Mouse (Mus musculus): ENCODE results near the gene Optc. TPM values are rescaled to one million over a fixed set of nuclear protein-coding genes. Genes with fewer than 3 reads are reported as not detected.

Gene Optc
- polyA plus RNA-seq, 1 experiment from 2014 or later = 2.2 TPM

- WGBS = 82% methylated on average over 8 of the region's 8 CpGs
- ATAC-seq = no peak
- H3K9ac ChIP-seq (replicated peaks; ENCODE audit: low read depth, low read length) = no peak overlapping the region
- no peak overlapping the region for H3K4me2 ChIP-seq (ENCODE audit: low read length)
- no peaks in the 10 kb centered on the region for H3K9me3 ChIP-seq (ENCODE audit: control insufficient read depth, low read length)
- no peaks in the 10 kb centered on the region for H3K27me3 ChIP-seq (replicated peaks; ENCODE audit: control insufficient read depth, insufficient read depth, low read length)
- H3K4me3 ChIP-seq (replicated peaks; ENCODE audit: low read length) = no peak overlapping the region
- no peaks in the 10 kb centered on the region for H3K36me3 ChIP-seq (ENCODE audit: control insufficient read depth, insufficient read depth)
- H3K27ac ChIP-seq (ENCODE audit: low read length) = no peak overlapping the region
- no peaks in the 10 kb centered on the region for H3K4me1 ChIP-seq (replicated peaks; ENCODE audit: control insufficient read depth, insufficient read depth, low read length)
These were observed 31.9 kb upstream of the Optc start for GRCm38 (mm10) chr1:133939708-133940107.

- WGBS = 96% methylated on average over 3 of the region's 3 CpGs
- ATAC-seq = no peak
- no peak overlapping the region for H3K4me2 ChIP-seq (ENCODE audit: low read length)
These were observed 28.4 kb upstream of the Optc start for GRCm38 (mm10) chr1:133936169-133936568.

GRCm38 (mm10) chr1:133934354-133934963 is 26.7 kb upstream of the Optc start:
- Histone ChIP-seq H3K4me3 (replicated peaks; ENCODE audit: low read length) (no peak overlapping the region), H3K27ac (ENCODE audit: low read length) (no peak overlapping the region), H3K4me1 (replicated peaks; ENCODE audit: control insufficient read depth, insufficient read depth, low read length) (no peaks in the 10 kb centered on the region), H3K9ac (replicated peaks; ENCODE audit: low read depth, low read length) (no peak overlapping the region), H3K4me2 (ENCODE audit: low read length) (no peak overlapping the region), H3K9me3 (ENCODE audit: control insufficient read depth, low read length) (no peaks in the 10 kb centered on the region), H3K36me3 (ENCODE audit: control insufficient read depth, insufficient read depth) (no peaks in the 10 kb centered on the region), H3K27me3 (replicated peaks; ENCODE audit: control insufficient read depth, insufficient read depth, low read length) (no peaks in the 10 kb centered on the region)
- WGBS = 82% methylated on average over 10 of the region's 10 CpGs
- ATAC-seq = no peak

More at GRCm38 (mm10) chr1:133936169-133936568, 28.4 kb upstream of the Optc start:
- no peak overlapping the region for H3K27ac ChIP-seq (ENCODE audit: low read length)
- H3K4me3 ChIP-seq (replicated peaks; ENCODE audit: low read length) = no peak overlapping the region
- H3K36me3 ChIP-seq (ENCODE audit: control insufficient read depth, insufficient read depth) = no peaks in the 10 kb centered on the region
- no peaks in the 10 kb centered on the region for H3K9me3 ChIP-seq (ENCODE audit: control insufficient read depth, low read length)
- no peak overlapping the region for H3K9ac ChIP-seq (replicated peaks; ENCODE audit: low read depth, low read length)
- H3K4me1 ChIP-seq (replicated peaks; ENCODE audit: control insufficient read depth, insufficient read depth, low read length) = no peaks in the 10 kb centered on the region
- H3K27me3 ChIP-seq (replicated peaks; ENCODE audit: control insufficient read depth, insufficient read depth, low read length) = no peaks in the 10 kb centered on the region

GRCm38 (mm10) chr1:133933301-133934195 is 25.7 kb upstream of the Optc start:
- no peak for ATAC-seq
- no peaks in the 10 kb centered on the region for H3K36me3 ChIP-seq (ENCODE audit: control insufficient read depth, insufficient read depth)
- H3K4me1 ChIP-seq (replicated peaks; ENCODE audit: control insufficient read depth, insufficient read depth, low read length) = no peaks in the 10 kb centered on the region
- H3K9me3 ChIP-seq (ENCODE audit: control insufficient read depth, low read length) = no peaks in the 10 kb centered on the region
- H3K4me3 ChIP-seq (replicated peaks; ENCODE audit: low read length) = no peak overlapping the region
- no peak overlapping the region for H3K9ac ChIP-seq (replicated peaks; ENCODE audit: low read depth, low read length)
- H3K27me3 ChIP-seq (replicated peaks; ENCODE audit: control insufficient read depth, insufficient read depth, low read length) = no peaks in the 10 kb centered on the region
- no peak overlapping the region for H3K27ac ChIP-seq (ENCODE audit: low read length)
- WGBS = 78% methylated on average over 14 of the region's 14 CpGs
- H3K4me2 ChIP-seq (ENCODE audit: low read length) = no peak overlapping the region

- Histone ChIP-seq H3K4me2 (ENCODE audit: low read length) (no peak overlapping the region), H3K4me3 (replicated peaks; ENCODE audit: low read length) (no peak overlapping the region), H3K4me1 (replicated peaks; ENCODE audit: control insufficient read depth, insufficient read depth, low read length) (no peaks in the 10 kb centered on the region), H3K9me3 (ENCODE audit: control insufficient read depth, low read length) (no peaks in the 10 kb centered on the region), H3K36me3 (ENCODE audit: control insufficient read depth, insufficient read depth) (no peaks in the 10 kb centered on the region), H3K27ac (ENCODE audit: low read length) (no peak overlapping the region), H3K27me3 (replicated peaks; ENCODE audit: control insufficient read depth, insufficient read depth, low read length) (no peaks in the 10 kb centered on the region), H3K9ac (replicated peaks; ENCODE audit: low read depth, low read length) (no peak overlapping the region)
- WGBS = 60% methylated on average over 3 of the region's 3 CpGs
- ATAC-seq = no peak
These were observed 22.2 kb upstream of the Optc start for GRCm38 (mm10) chr1:133929980-133930379.

GRCm38 (mm10) chr1:133925223-133925622 is 17.4 kb upstream of the Optc start:
- H3K4me1 ChIP-seq (replicated peaks; ENCODE audit: control insufficient read depth, insufficient read depth, low read length) = peaks cover 16% of the 10 kb centered on the region

GRCm38 (mm10) chr1:133924141-133924875 is 16.5 kb upstream of the Optc start:
- 14% methylated on average over 7 of the region's 7 CpGs for WGBS
- H3K9ac ChIP-seq (replicated peaks; ENCODE audit: low read depth, low read length) = 0 out of 2 replicates have a peak overlapping the region, but pooled peaks have one; percentile 11
- no peak overlapping the region for H3K27ac ChIP-seq (ENCODE audit: low read length)
- no peak overlapping the region for H3K4me3 ChIP-seq (replicated peaks; ENCODE audit: low read length)
- peak; percentile 66; the same call in 1 of the 2 replicates for ATAC-seq
- peak overlapping the region; percentile 14; the same call in 1 of the 2 replicates for H3K4me2 ChIP-seq (ENCODE audit: low read length)
- H3K27me3 ChIP-seq (replicated peaks; ENCODE audit: control insufficient read depth, insufficient read depth, low read length) = no peaks in the 10 kb centered on the region
- peaks cover 18% of the 10 kb centered on the region for H3K4me1 ChIP-seq (replicated peaks; ENCODE audit: control insufficient read depth, insufficient read depth, low read length)
- no peaks in the 10 kb centered on the region for H3K9me3 ChIP-seq (ENCODE audit: control insufficient read depth, low read length)
- no peaks in the 10 kb centered on the region for H3K36me3 ChIP-seq (ENCODE audit: control insufficient read depth, insufficient read depth)

More at GRCm38 (mm10) chr1:133925223-133925622, 17.4 kb upstream of the Optc start:
- WGBS = 95% methylated on average over 3 of the region's 3 CpGs
- no peak overlapping the region for H3K4me2 ChIP-seq (ENCODE audit: low read length)
- no peak for ATAC-seq
- H3K27ac ChIP-seq (ENCODE audit: low read length) = no peak overlapping the region
- H3K9me3 ChIP-seq (ENCODE audit: control insufficient read depth, low read length) = no peaks in the 10 kb centered on the region
- no peak overlapping the region for H3K9ac ChIP-seq (replicated peaks; ENCODE audit: low read depth, low read length)
- H3K4me3 ChIP-seq (replicated peaks; ENCODE audit: low read length) = no peak overlapping the region
- no peaks in the 10 kb centered on the region for H3K27me3 ChIP-seq (replicated peaks; ENCODE audit: control insufficient read depth, insufficient read depth, low read length)
- H3K36me3 ChIP-seq (ENCODE audit: control insufficient read depth, insufficient read depth) = no peaks in the 10 kb centered on the region

GRCm38 (mm10) chr1:133923071-133923470 is 15.3 kb upstream of the Optc start:
- H3K27me3 ChIP-seq (replicated peaks; ENCODE audit: control insufficient read depth, insufficient read depth, low read length) = no peaks in the 10 kb centered on the region
- WGBS = 95% methylated on average over 5 of the region's 5 CpGs
- H3K27ac ChIP-seq (ENCODE audit: low read length) = no peak overlapping the region
- H3K4me2 ChIP-seq (ENCODE audit: low read length) = no peak overlapping the region
- H3K9me3 ChIP-seq (ENCODE audit: control insufficient read depth, low read length) = no peaks in the 10 kb centered on the region
- no peaks in the 10 kb centered on the region for H3K36me3 ChIP-seq (ENCODE audit: control insufficient read depth, insufficient read depth)
- ATAC-seq = no peak
- H3K4me3 ChIP-seq (replicated peaks; ENCODE audit: low read length) = no peak overlapping the region
- no peak overlapping the region for H3K9ac ChIP-seq (replicated peaks; ENCODE audit: low read depth, low read length)
- peaks cover 19% of the 10 kb centered on the region for H3K4me1 ChIP-seq (replicated peaks; ENCODE audit: control insufficient read depth, insufficient read depth, low read length)

- Histone ChIP-seq H3K4me3 (replicated peaks; ENCODE audit: low read length) (no peak within 1 kb of the TSS), H3K9me3 (ENCODE audit: control insufficient read depth, low read length) (no peaks in the 10 kb centered on the region), H3K4me2 (ENCODE audit: low read length) (no peak within 1 kb of the TSS), H3K27ac (ENCODE audit: low read length) (no peak within 1 kb of the TSS), H3K27me3 (replicated peaks; ENCODE audit: control insufficient read depth, insufficient read depth, low read length) (no peaks in the 10 kb centered on the region), H3K9ac (replicated peaks; ENCODE audit: low read depth, low read length) (no peak within 1 kb of the TSS), H3K4me1 (replicated peaks; ENCODE audit: control insufficient read depth, insufficient read depth, low read length) (peaks cover 27% of the 10 kb centered on the region), H3K36me3 (ENCODE audit: control insufficient read depth, insufficient read depth) (no peaks in the 10 kb centered on the region)
- WGBS = 2% methylated on average over 8 of the region's 8 CpGs
- ATAC-seq = peak; percentile 23; the same call in 1 of the 2 replicates
These were observed 13.5 kb upstream of the Optc start, which contains the start of gene Prelp for GRCm38 (mm10) chr1:133921304-133921751. TSS of gene Prelp (minus strand) at chr1:133921414.
